Mouse (Mus musculus): ENCODE results near the gene Rnf186. TPM values are rescaled to one million over a fixed set of nuclear protein-coding genes. Genes with fewer than 3 reads are reported as not detected.

Rnf186 gene
- total RNA-seq, 2 experiments from 2014 or later = not detected

DNA sequence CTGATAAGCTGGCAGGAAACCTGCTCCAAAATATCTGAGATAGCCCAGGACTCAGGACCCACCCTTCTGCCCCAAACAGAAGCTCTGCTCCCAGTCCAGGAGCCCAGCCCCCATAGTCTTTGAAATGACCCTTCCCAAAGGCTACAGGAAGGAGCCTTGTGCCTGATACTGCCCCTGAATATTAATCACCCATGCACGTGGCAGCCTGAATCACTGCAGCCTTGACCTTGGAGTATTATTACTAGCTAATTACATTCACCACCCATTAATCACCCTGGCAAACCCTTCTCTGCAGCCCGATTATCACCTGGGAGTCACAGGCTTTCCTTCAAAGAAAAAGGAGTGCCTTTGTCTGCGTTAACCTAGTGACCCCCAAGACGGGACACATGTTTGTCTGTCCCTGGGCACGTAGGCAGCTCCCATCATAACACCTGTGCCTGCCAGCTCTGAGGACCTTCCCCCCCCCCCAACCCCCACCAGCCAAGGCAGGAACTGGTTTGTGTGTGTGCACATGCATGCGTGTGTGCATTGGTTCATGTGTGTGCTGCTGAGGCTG, 41.1 kb downstream of the Rnf186 start:
- no peak for DNase-seq
- intact Hi-C loops (cut with DNase I) = no loop called here

DNA sequence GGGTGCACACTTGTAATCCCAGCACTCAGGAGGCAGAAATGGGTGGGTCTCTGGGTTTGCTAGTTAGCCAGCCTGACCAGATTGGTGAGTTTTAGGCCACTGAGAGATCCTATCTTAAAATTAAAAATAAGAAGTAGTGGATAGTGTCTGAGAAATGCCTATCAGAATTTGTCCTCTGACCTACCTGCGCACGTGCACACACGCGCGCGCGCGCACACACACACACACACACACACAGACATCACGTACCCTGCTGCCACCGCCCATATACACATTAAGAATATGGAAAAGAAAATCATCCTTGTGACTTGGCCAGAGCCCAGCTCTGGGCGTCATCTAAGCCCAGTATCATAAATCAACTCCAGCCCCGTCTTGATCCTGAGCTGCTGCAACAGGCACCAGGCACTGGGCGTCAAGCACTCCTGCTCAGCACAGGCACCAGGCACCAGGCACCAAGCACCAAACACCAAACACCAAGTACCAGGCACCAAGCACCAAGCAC, 44.3 kb downstream of the Rnf186 start:
- no peak for DNase-seq
- intact Hi-C loops (cut with DNase I) = no loop called here

DNA sequence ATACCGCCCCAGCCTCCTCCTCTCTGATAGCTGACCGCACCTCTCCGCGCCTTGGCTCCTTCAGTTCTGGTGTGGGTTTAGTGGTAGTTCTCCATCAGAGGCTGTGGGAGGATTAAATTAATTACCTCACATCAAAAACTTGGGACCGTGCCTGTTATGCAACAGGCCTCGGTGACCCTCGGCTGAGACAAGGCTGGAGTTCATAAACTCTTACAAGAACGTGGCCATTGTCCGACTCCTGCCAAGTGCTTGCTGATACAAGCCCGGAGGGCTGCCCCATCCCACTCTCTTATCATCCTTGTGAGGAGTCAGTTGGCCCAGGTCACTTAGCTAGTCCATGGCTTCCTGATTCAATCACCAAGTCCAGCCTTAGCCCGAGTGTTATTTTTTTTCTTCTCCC, 46.4 kb downstream of the Rnf186 start:
- no peak for DNase-seq
- intact Hi-C loops (cut with DNase I) = no loop called here

DNA sequence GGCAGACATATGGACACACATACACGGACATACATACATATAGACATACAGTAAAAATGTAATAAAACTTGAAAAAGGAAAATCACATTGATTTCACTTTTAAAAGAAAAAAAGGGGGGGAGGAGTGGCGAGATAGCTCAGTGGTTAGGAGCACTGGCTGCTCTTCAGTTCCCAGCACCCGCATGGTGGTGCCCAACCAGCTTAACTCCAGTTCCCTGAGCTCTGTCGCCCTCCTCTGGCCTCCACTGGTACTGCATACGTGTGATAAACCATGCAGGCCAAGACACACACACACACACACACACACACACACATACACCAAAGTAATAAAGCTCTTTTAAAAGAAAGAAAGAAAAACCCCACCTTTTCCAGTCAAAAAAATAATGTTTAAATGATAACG, 47.9 kb downstream of the Rnf186 start:
- intact Hi-C loops (cut with DNase I) = no loop called here
- DNase-seq = no peak

Other genes starting within 250 kb of the Rnf186 start
- gene Pla2g2c, start 242.3 kb upstream of the Rnf186 start, total RNA-seq (2021) = under 1 TPM in 1 of 2 experiments, not detected in 1; 0.31 TPM
- 1 to 10 TPM; 1.5 to 3.1 TPM for gene Ubxn10, start 229.9 kb upstream of the Rnf186 start, total RNA-seq (2021)
- gene Pla2g2f, start 209.5 kb upstream of the Rnf186 start, total RNA-seq (2021) = under 1 TPM in 1 of 2 experiments, not detected in 1; 0.24 TPM
- under 1 TPM; 0.30 to 0.36 TPM for gene Pla2g2d, start 191.4 kb upstream of the Rnf186 start, total RNA-seq (2021)
- 10 to 100 TPM; 27.0 to 32.1 TPM for gene Pla2g5, start 103.6 kb upstream of the Rnf186 start, total RNA-seq (2021)
- gene Gm13030, start 93.1 kb upstream of the Rnf186 start, total RNA-seq (2021) = not detected
- 1 to 10 TPM in 1 of 2 experiments, under 1 TPM in 1; 0.97 to 1.1 TPM for gene Pla2g2e, start 89.2 kb upstream of the Rnf186 start, total RNA-seq (2021)
- gene Otud3, start 53.2 kb upstream of the Rnf186 start, total RNA-seq (2021) = 10 to 100 TPM; 10.6 to 11.6 TPM
- 1 to 10 TPM; 8.4 to 10.0 TPM for gene Tmco4, start 5.8 kb downstream of the Rnf186 start, total RNA-seq (2021)
- not detected for gene Htr6, start 108.5 kb downstream of the Rnf186 start, total RNA-seq (2021)
- 10 to 100 TPM; 25.5 to 29.1 TPM for gene Nbl1, start 125.9 kb downstream of the Rnf186 start, total RNA-seq (2021)
- gene Minos1, start 164.0 kb downstream of the Rnf186 start, total RNA-seq (2021) = 100 to 1,000 TPM; 679 to 769 TPM
- gene Capzb, start 225.8 kb downstream of the Rnf186 start, total RNA-seq (2021) = 100 to 1,000 TPM; 393 to 443 TPM

All from heart, postnatal 36 days (tissue).